Mouse (Mus musculus) limb, embryonic 15.5 days (tissue): ENCODE measurements around the gene Mesp1. TPM values are rescaled to one million over a fixed set of nuclear protein-coding genes. Genes with fewer than 3 reads are reported as not detected.
"Not testable (repeated sequence)": the region's sequence is repeated elsewhere in the genome, so short reads cannot be mapped to it uniquely, and the experiment has no call there.

ENCODE experiments used
- ATAC-seq: fragments of 200-750 bp; cut with Nextera tagmentation; 2 replicates; pipeline ENCODE4 v1.8.0; 2017; ENCODE audit warnings: low read depth, moderate TSS enrichment; ENCODE audit not compliant: insufficient number of reproducible peaks, low FRiP score, low TSS enrichment
- H3K27ac ChIP-seq: fragments of 300-500 bp; sonication (generic); 2 replicates; pipeline ENCODE4 v1.5.1; 2015; ENCODE audit warnings: moderate library complexity, mild to moderate bottlenecking, inconsistent platforms
- H3K27me3 ChIP-seq: fragments of 300-500 bp; sonication (generic); 2 replicates; pipeline ENCODE4 v1.6.1; 2015; ENCODE audit warnings: inconsistent platforms
- H3K36me3 ChIP-seq: fragments of 300-500 bp; sonication (generic); 2 replicates; pipeline ENCODE4 v1.6.1; 2015; ENCODE audit warnings: inconsistent platforms
- H3K4me1 ChIP-seq: fragments of 300-500 bp; sonication (generic); 2 replicates; pipeline ENCODE4 v1.6.1; 2015; ENCODE audit warnings: inconsistent platforms
- H3K4me2 ChIP-seq: fragments of 300-500 bp; sonication (generic); 2 replicates; pipeline ENCODE4 v1.6.1; 2015; ENCODE audit warnings: mild to moderate bottlenecking, inconsistent platforms
- H3K4me3 ChIP-seq: fragments of 300-500 bp; sonication (generic); 2 replicates; pipeline ENCODE4 v1.5.1; 2015; ENCODE audit warnings: mild to moderate bottlenecking, inconsistent platforms
- H3K9ac ChIP-seq: fragments of 300-500 bp; sonication (generic); 2 replicates; pipeline ENCODE4 v1.6.1; 2015; ENCODE audit warnings: inconsistent platforms
- H3K9me3 ChIP-seq: fragments of 300-500 bp; sonication (generic); 2 replicates; pipeline ENCODE4 v1.6.1; 2016; ENCODE audit warnings: inconsistent platforms
- WGBS: fragments of 180-500 bp; shearing (Covaris S2); methylation state at CpG from one replicate; pipeline ENCODE4 v1.1.7; 2015; 5-methylcytosine and 5-hydroxymethylcytosine counted together
- polyA plus RNA-seq: library from polyadenylated mRNA; unstranded; fragments of >200 nt; fragmentation: Nextera tagmentation; extraction: Ambion mirVana; gene quantifications from 2 replicates; pipeline ENCODE4 v1.2.1, GENCODE M21; 2015

Gene Mesp1
- polyA plus RNA-seq, 1 experiment from 2014 or later: 0.15 TPM

GRCm38 (mm10) chr7:79789812-79790211 lies 3.8 kb downstream of the Mesp1 start:
- not testable (repeated sequence) for H3K36me3 ChIP-seq, H3K9me3 ChIP-seq, ATAC-seq, H3K27ac ChIP-seq, H3K9ac ChIP-seq, H3K4me2 ChIP-seq, H3K4me3 ChIP-seq
- H3K27me3 ChIP-seq: peaks cover 46% of the 10 kb centered on the region
- peaks cover 13% of the 10 kb centered on the region for H3K4me1 ChIP-seq
- WGBS: 37% methylated on average over 2 of the region's 2 CpGs

GRCm38 (mm10) chr7:79786295-79786694 lies 7.3 kb downstream of the Mesp1 start:
- Histone ChIP-seq H3K27ac (no peak overlapping the region), H3K4me3 (no peak overlapping the region), H3K4me2 (no peak overlapping the region), H3K9ac (no peak overlapping the region), H3K27me3 (peaks cover 10% of the 10 kb centered on the region), H3K4me1 (peaks cover 4% of the 10 kb centered on the region), H3K36me3 (no peaks in the 10 kb centered on the region), H3K9me3 (no peaks in the 10 kb centered on the region)
- no peak for ATAC-seq
- 23% methylated on average over 6 of the region's 6 CpGs for WGBS

- Histone ChIP-seq H3K4me1 (peaks cover 5% of the 10 kb centered on the region), H3K4me3 (no peak overlapping the region), H3K4me2 (no peak overlapping the region), H3K36me3 (no peaks in the 10 kb centered on the region), H3K9me3 (no peaks in the 10 kb centered on the region), H3K27ac (no peak overlapping the region), H3K27me3 (peaks cover 3% of the 10 kb centered on the region; the same call in 1 of the 2 replicates), H3K9ac (no peak overlapping the region)
- WGBS: 79% methylated on average over 2 of the region's 2 CpGs
- no peak for ATAC-seq
Measured at GRCm38 (mm10) chr7:79782516-79782855, 11.1 kb downstream of the Mesp1 start.

DNA sequence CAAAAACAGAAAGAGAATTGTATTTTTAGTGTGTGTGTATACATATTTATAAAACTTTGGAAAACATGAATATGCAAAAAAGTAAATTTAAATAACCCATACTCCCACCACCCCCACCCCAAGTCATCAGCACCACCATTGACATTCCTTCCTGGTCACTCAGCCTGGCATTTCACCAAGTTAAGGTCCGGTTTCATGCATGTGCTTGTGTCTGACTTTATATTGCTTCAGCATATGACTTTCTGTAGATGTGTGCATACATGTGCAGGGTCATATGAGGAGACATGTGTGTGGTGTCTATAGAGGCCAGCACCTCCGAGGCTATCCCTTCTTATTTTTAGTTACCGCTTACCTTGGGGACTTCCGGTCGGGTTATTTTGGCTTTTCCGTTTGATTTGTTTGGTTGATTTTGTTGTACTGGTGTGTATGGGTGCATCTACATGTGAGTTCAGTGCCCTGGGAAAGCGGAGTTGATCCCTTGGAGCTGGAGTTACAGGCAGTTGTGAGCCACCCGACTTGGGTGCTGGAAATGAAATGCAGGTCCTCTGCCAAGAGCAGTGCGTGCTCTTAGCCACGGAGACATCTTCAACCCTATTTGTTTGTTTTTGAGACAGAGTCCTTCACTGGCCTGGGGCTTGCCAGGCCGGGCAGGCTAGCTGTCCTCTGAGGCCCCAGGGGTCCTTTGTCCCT lies 11.6 kb downstream of the Mesp1 start:
- no peak for ATAC-seq
- no peak overlapping the region for H3K4me3 ChIP-seq
- peaks cover 3% of the 10 kb centered on the region; the same call in 1 of the 2 replicates for H3K27me3 ChIP-seq
- peaks cover 5% of the 10 kb centered on the region for H3K4me1 ChIP-seq
- no peaks in the 10 kb centered on the region for H3K9me3 ChIP-seq
- H3K27ac ChIP-seq: no peak overlapping the region
- no peak overlapping the region for H3K4me2 ChIP-seq
- H3K36me3 ChIP-seq: no peaks in the 10 kb centered on the region
- 81% methylated on average over 11 of the region's 11 CpGs for WGBS
- no peak overlapping the region for H3K9ac ChIP-seq

GRCm38 (mm10) chr7:79780647-79781626 lies 12.7 kb downstream of the Mesp1 start:
- Histone ChIP-seq H3K27ac (no peak overlapping the region), H3K4me1 (peaks cover 3% of the 10 kb centered on the region; the same call in 1 of the 2 replicates), H3K4me2 (peak overlapping the region; percentile 29), H3K9me3 (no peaks in the 10 kb centered on the region), H3K36me3 (no peaks in the 10 kb centered on the region), H3K27me3 (peaks cover 3% of the 10 kb centered on the region; the same call in 1 of the 2 replicates), H3K9ac (no peak overlapping the region), H3K4me3 (peak overlapping the region; percentile 8; the same call in 1 of the 2 replicates)
- 29% methylated on average over 16 of the region's 16 CpGs for WGBS
- peak; percentile 70 for ATAC-seq

DNA sequence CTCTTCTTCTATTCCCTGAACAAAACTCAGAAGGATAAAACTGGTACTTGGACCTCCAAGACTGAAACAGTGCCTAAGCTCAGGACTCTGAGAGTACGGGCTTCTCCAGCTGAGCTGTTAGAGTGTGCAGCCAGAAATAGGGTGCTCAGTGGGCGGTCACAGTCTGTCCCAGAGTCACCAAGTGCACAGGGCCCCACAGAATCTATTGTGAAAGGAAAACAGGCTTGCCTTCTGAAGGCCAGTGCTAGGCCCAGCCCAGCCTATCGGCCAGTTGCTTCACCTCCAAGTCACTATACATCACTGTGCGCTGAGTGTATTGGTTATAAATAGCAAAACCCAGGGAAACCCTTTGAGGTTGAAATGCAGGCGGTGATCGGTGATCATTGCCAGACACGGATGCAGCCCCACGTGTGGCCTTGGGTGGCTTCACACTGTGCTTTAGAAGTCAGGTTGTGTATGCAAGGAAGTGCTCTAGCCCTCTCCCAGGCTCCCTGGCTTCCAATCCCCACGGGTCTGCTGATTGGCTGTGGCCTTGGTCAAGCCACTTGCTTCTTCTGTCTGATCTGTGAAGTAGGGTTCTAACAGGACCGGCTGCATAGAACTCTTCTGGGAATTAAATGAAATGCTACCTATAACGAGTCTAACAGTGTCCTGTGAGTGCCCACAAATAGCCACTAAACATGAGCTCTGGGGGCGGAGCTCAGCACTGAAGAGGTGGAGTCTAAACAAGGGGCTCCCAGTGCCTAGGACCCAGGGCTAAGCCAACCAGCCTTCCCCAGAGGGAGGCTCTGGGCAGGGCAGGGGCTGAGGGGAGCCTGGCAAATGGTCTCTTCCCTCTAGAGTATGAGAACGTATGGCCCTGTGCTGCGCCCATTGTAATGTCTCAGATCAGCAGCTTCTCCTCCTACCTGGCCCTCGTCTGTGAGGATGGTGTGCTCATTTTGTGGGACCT lies 21.8 kb downstream of the Mesp1 start:
- Histone ChIP-seq H3K9ac (no peak overlapping the region), H3K27me3 (no peaks in the 10 kb centered on the region), H3K4me2 (no peak overlapping the region), H3K9me3 (no peaks in the 10 kb centered on the region), H3K36me3 (no peaks in the 10 kb centered on the region), H3K4me1 (no peaks in the 10 kb centered on the region), H3K4me3 (no peak overlapping the region), H3K27ac (no peak overlapping the region)
- ATAC-seq: 0 out of 2 replicates have a peak, but pooled peaks have one; percentile 30
- 42% methylated on average over 15 of the region's 15 CpGs for WGBS

- no peak for ATAC-seq
- H3K4me3 ChIP-seq: no peak overlapping the region
- no peak overlapping the region for H3K9ac ChIP-seq
- no peak overlapping the region for H3K27ac ChIP-seq
- H3K36me3 ChIP-seq: no peaks in the 10 kb centered on the region
- no peak overlapping the region for H3K4me2 ChIP-seq
- no peaks in the 10 kb centered on the region for H3K9me3 ChIP-seq
- 80% methylated on average over 3 of the region's 3 CpGs for WGBS
- H3K27me3 ChIP-seq: no peaks in the 10 kb centered on the region
- H3K4me1 ChIP-seq: no peaks in the 10 kb centered on the region
Measured at GRCm38 (mm10) chr7:79769664-79770063, 23.9 kb downstream of the Mesp1 start.

- H3K36me3 ChIP-seq: no peaks in the 10 kb centered on the region
- no peak for ATAC-seq
- H3K27ac ChIP-seq: no peak overlapping the region
- no peaks in the 10 kb centered on the region for H3K9me3 ChIP-seq
- no peaks in the 10 kb centered on the region for H3K27me3 ChIP-seq
- WGBS: 53% methylated on average over 1 of the region's 1 CpGs
- no peak overlapping the region for H3K4me2 ChIP-seq
- H3K9ac ChIP-seq: no peak overlapping the region
- H3K4me1 ChIP-seq: no peaks in the 10 kb centered on the region
- no peak overlapping the region for H3K4me3 ChIP-seq
Measured at GRCm38 (mm10) chr7:79765991-79766390, 27.6 kb downstream of the Mesp1 start.

DNA sequence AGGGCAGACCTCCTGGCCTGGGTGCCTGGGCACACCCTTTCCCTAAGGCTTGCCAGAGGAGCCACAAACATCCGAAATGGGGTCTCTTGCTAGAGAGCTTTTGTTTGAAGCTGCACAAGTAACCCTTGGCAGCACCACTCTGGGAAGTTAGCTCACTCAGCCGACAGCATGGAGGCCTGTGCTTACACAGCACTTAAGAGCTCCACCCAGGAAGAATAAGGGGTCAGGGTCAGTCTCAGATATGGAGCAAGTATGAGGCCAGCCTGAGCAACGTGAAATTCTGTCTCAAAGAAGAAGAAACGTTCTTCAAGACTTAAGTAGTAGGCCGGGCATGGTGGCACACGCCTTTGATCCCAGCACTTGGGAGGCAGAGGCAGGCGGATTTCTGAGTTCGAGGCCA lies 31.5 kb downstream of the Mesp1 start:
- Histone ChIP-seq H3K9me3 (no peaks in the 10 kb centered on the region), H3K4me3 (no peak overlapping the region), H3K36me3 (no peaks in the 10 kb centered on the region), H3K4me1 (no peaks in the 10 kb centered on the region), H3K9ac (no peak overlapping the region), H3K27ac (no peak overlapping the region), H3K27me3 (no peaks in the 10 kb centered on the region), H3K4me2 (no peak overlapping the region)
- ATAC-seq: no peak
- 77% methylated on average over 8 of the region's 8 CpGs for WGBS

DNA sequence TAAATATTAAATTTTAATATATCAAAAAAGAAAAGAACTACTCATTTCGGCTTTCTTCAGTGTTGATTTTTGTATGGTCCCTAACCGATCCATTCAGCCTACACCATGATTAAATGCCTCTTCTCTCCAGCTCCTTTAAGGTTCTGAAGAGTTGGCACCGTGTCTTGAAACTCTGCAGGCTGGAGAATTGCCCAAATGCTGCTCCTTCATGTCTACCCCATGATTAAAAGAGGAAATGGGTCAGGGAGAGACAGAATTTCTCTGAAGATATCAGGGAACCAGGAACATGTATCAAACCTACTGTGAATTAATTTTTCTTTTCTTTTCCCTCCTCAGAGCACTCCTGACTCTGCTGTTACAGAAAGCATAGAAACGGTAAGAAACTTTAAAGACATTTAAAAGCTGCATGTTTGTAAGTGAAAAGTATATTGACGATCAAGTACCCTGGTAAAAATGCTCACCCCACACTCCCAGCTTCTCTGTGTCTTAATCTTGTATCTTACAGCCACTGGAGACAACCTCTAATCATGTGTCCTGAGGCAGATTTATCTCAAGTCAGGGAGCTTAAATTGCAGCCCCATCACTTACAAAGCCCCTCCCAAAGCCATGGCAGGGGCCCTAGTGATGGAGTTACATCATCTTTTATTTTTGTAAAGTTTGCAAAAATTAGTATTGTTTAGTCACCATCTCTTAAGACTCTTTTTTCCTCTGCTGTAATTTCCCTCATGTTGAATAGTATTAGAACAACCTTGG lies 32.3 kb downstream of the Mesp1 start:
- H3K36me3 ChIP-seq: no peaks in the 10 kb centered on the region
- 74% methylated on average over 5 of the region's 5 CpGs for WGBS
- ATAC-seq: no peak

DNA sequence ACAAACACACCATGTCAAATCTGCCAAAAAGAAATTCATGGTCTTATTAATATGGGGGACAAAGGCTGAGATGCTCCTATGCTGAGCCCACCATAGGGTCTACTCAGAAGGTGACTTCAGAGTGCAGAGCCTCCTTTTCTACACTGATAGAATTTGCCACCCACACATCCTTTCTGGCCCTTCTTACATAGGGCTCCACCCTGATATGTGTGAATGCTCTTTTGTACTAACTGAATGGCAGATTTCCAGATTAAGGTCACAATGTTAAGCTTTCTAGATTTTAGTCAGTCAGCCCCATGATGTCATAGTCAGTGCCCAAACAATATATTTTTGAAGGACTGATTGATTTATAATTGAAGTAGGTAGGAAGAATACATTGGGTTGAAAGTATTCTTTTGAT lies 33.8 kb downstream of the Mesp1 start:
- no peaks in the 10 kb centered on the region for H3K36me3 ChIP-seq
- no peak overlapping the region for H3K27ac ChIP-seq
- H3K4me1 ChIP-seq: no peaks in the 10 kb centered on the region
- no peak overlapping the region for H3K4me2 ChIP-seq
- no peak overlapping the region for H3K4me3 ChIP-seq
- H3K9me3 ChIP-seq: no peaks in the 10 kb centered on the region
- no peak overlapping the region for H3K9ac ChIP-seq
- no peaks in the 10 kb centered on the region for H3K27me3 ChIP-seq
- no peak for ATAC-seq

More for the DNA sequence above, 32.3 kb downstream of the Mesp1 start:
- no peak overlapping the region for H3K4me3 ChIP-seq
- no peak overlapping the region for H3K9ac ChIP-seq
- H3K27me3 ChIP-seq: no peaks in the 10 kb centered on the region
- no peaks in the 10 kb centered on the region for H3K4me1 ChIP-seq
- no peaks in the 10 kb centered on the region for H3K9me3 ChIP-seq
- H3K4me2 ChIP-seq: no peak overlapping the region
- H3K27ac ChIP-seq: no peak overlapping the region
